Mouse (Mus musculus) kidney, postnatal 14 days (tissue): Measurements from ENCODE around the gene Creb3l1.

Experiments used
- DNase-seq: peaks from one replicate; pipeline ENCODE4 v3.0.0; 2022; ENCODE audit warnings: mixed read lengths

Creb3l1 gene

DNA sequence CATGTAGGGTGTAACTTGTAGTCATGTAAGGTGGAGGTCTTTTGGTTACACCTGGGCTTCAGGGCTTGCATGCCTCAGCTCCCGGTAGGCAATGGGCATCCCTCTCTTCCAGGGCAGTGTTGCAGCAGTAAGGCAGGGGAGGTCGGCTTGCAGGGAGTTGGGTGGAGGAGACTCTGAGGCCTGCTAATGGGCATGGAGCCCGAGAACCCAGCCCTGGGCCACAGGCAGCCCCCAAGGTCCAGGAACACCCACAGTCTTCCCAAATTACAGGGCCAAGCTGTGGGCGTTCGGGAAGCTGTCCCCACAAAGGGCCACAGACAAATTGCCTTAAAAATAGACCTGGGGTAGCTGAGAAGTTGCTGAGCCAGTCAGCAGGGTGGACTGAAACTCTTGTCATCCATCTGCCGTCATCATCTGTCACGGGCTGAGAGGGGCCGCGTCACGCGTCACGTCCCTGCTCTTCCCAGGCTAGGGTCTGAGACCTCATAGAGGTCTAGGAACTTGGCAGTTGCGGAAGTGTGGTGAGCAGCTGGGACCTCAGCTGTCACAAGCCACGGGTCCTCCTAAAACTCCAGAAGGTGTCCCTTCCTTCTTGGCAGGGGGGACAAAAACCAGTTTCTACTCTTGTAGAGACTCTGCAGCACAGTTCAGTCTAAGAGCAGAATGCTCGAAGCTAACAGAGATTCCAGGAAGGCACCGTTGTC lies 26.2 kb downstream of the Creb3l1 start:
- DNase-seq, result no peak

DNA sequence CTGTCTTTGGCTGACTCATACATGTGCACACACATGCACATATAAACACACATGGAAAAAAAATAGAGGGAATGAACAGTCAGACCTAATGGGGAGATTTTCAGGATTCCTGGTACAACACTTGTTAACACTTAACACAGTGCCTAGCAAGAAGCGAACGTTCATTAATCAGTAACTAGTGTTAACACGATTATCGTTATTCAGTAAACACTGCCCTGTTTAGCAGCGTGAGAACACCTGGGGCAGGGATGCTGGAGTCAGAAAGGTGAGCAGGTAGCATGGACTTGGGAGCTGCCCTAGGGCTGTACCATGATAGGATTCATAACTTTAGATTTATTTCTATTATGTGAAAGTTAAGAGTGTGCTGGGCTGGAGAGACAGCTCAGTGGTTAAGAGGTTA lies 28.3 kb downstream of the Creb3l1 start:
- DNase-seq, result no peak

DNA sequence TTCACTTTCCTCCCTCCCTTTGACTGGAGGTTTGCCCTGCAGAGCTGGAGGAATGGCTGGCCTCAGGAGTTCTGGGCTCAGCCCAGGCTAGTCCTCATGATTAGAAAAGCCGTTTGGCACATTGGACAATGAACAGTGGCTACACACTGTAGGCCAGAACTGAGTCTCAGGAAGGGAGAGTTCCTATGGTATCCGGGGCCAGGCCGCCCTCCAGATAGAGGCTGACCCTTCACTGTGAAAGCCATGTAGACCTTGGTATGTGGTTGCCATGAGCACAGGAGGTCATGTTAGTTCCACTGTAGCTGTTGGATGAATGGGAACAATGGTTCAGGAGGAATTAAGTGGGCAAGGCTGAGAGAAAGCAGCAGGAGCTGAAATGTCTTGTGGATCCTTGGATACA lies 30.9 kb downstream of the Creb3l1 start:
- no peak for DNase-seq

DNA sequence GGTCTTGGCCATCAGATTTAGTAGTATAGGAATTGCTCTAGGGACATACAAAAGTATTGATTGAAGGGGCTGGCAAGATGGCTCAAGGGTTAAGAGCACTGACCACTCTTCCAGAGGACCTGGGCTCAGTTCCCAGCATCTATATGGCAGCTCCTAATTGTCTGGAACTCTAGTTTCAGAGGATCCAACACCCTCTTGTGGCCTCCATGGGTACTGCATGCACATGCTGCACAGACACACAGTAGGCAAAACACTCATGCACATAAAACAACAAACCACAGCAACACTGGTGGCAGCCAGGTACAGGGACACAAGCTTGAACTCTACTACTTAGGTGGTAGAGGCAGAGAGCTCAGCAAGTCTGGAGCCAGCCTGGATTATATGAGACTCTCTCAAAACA lies 34.6 kb downstream of the Creb3l1 start:
- no peak for DNase-seq

DNA sequence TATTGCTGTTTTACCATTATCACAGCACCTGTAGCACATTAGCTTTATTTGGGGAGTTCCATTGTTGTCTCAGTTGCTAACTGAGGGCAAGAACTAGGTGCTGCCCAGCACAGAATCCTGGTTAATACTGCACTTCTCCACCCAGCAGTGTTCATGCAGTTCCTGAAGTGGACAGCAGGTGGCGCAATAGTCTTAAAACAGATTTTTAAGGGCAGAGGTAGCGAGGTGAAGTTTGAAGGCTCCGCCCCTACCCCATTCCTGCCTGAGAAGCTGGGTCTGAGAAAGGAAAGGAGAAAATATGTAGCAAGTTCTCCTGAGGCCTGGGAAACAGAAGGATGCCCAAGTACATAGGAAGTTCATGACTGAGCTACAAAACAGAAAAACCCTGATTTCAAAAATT lies 36.8 kb downstream of the Creb3l1 start:
- DNase-seq, result peak; percentile 89

DNA sequence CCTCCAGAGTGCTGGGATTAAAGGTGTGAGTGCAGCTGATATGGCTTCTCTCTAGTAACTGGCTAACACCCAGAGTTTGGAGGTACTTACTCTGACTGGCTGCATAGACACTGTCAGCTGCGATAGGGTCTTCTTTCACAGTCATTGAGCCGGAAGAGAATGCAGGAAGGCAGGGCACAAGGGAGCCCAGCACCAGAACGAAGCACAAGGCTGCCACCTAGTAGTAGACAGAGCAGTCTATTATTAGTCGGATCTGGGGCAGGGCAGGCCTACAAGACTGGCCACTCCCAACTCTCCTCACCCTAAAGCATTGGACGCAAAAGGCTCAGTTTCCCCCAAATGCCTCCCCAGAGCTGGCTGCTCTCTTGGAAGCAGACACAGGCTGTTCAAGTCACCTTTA lies 38.2 kb downstream of the Creb3l1 start:
- peak; percentile 46 for DNase-seq

DNA sequence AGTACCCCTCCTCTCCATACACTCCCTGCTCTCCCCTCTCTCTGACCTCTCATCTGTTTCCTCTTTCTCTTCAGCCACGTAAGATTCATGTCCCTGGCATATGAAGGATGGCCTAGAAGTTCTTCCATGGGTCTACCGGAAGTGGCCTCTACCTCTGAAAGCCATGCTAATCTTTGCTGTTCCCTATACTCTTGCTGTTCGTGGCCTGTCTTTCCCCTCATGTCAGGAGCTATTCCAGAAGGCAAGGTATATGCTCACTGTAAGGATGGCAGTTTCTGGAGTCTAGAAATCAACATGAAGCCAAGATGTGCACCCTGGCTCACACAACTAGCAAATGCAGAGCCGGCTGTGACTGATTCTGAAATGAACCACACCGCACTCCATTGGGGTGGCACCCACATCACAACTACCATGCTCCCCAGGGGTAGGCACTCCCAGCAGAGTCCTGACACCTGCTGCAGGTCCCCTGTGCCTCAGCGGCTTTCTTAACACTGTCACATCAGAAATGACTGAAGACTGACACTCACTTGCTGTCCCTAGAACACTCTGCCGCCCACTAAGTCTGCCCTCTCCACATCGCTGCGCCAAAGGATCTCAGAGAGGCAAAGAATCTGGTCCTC lies 39.3 kb downstream of the Creb3l1 start:
- DNase-seq, result no peak

DNA sequence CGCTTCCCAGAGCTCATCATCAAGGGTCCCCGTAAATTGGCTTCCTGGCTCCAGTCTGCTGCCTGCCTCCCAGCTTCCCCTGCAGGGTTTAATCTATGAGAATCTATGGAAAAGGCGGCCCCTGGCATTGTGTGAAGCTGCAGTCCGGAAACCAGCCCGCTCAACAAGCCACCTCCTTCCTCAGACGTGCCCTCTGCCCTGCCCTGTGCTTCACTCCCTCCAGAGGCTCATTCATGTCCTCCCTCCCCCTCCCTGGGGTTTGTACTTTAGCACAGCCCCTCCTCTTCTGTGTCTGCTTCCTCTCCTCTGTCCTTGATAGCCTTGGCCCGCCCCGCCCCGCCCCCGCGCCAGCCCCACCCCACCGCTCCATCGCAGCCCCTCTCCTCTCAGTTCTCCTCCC lies 39.9 kb downstream of the Creb3l1 start:
- DNase-seq, result peak; percentile 91

DNA sequence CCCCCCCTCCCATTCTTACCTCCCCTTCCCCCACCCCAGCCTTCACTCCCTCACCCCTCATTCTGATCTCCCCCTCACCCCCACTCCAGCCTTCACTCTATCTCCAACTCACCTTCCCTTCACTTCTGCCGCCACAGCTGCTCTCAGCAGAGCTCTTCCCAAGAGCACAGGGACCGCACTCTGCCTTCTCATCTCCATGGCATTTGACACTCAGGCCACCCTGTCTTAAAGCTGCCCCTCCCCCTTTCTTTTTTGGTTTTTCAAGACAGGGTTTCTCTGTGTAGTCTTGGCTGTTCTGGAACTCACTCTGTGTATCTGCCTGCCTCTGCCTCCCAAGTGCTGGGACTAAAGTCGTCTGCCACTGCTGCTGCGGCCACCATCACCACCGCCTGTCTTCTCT lies 43.5 kb downstream of the Creb3l1 start:
- DNase-seq, result no peak

DNA sequence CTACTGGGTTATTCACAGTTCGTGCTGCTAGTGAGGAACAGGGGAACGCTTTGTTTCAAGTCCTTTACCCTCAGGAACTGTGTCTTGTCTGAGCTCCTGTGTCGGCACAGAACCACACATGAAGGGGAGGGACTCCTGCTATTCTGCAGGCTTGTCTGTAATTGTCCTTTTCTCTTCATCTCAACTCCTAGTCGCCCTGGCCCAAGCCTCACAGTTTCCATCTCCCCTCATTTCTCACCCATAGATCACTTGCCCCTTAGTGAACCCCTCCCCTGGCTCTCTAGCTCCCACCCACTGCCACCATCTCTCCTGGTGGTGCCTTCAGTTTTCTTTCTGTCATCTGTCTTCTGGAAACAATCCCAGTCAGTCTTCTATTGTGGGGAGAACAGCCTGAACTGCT lies 44.1 kb downstream of the Creb3l1 start:
- DNase-seq, result no peak

DNA sequence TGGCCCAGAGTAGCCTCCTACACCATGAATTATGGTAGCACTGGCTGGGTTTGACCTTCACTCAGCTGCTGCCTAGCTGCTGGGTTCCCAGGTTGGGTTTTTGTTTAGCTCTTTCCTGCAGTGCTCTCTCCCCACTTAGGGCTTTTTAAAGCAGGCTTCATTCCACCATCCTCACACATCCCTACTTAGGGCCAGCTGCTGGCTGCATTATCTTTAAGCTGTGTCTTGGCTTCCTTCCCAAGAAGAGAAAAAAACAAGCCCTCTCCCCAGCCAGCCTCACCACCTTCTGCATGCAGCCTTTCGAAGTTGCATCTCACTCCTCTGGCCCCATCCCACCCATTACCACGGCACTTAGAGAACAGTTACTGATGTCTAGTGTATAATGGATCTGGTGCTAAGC lies 45.8 kb downstream of the Creb3l1 start:
- no peak for DNase-seq

DNA sequence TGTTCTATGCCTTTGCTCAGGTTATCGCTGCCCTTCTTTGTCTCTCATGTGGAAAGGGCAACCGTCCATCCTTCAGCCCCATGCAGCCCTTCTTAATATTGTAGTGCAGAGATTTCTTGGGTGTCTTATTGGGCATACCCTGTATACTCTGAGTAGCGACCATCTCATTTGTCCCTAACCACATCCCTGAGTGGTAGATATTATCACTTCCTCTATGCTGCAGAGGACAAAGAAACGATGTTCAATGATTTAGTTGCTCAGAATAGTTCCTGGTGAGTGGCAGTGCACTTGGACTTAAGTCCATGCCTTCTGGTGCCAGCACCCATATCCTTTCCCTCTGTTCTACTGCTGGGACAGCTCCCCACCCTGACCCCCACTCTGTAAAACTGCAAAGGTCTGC lies 46.3 kb downstream of the Creb3l1 start:
- no peak for DNase-seq

DNA sequence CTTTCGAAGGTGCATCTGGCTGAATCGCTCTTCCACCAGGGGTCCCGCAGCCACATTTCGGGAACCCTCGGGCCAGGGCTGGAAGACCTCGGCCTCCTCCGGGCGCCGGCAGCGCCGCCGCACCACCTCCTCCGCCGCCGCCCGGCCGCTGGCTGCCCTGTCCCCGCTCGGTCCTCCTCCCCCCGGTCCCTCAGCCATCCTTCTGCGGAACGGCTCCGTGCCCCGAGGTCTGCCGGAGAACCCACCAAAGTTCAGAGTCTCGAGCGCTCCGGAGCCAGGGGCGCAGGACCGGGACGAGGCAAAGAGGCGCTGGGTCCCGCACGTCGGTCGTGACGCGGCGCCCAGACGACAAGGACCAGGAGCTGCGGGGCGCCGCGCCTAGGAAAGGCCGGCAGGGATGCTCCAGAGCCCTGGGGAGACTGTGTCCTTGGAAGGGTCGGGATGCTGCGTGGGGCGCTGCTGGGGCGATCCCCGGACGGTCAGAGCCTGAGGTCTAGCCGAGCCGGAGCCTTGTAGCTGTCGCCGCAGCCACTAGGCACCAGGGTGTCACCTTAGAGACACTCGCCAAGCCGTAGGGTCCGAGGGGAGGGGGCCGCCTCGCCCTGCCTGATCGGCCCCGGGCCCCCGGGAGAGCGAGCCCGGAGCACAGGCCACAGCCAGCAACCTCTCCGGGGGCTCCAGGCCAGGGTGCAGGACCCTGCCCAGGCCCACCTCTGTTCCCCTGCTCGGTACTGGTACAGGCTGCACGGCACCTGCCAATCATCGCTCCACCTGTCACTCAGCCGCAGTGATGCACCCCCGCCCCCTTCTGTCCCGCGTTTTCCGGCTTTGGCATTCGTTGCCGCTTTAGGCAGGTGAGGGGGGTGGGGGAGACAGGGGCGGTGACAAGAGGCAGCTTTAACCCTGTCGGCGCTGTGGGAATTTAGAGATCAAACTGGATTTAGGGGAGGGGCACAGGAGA lies 48.4 kb downstream of the Creb3l1 start, which contains the start of gene Dgkz:
TSS of gene Dgkz (minus strand) at position 284 of the 961 bp plus-strand sequence.
- no peak for DNase-seq

DNA sequence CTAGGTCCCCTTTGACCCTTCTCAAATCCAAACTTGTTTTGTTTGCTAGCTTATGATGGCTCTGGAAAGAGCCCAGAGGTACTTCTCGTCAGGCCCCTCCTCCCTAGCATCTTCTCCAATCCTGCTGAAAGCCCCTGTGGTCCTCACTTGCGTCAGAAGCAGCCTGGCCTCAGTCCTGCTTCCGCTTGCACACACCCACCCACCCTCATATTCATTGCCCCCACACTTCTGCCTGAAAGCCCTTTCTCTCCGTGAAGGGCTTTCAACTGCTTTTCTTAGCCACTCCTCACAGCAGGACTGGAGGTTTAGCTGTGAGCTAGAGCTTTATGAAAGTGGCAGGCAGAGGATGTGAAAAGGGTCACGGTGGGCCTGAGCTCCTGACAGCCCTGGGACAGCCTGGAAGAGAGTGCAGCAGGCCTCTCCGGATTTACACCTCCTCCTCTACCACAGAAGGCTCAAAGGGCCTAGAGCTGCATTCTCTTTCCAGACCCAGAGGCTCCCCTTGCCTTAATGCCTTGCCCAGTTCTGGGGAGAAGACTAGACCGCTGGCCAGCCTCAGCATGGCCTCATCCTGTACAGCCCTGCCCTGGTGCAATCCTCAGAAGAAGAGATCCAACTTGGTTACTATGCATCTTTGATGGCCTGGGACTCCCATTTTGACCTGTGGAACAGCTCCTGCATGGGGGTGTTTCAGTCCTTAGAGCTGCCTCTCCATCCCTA lies 50.7 kb downstream of the Creb3l1 start:
- DNase-seq, result no peak

DNA sequence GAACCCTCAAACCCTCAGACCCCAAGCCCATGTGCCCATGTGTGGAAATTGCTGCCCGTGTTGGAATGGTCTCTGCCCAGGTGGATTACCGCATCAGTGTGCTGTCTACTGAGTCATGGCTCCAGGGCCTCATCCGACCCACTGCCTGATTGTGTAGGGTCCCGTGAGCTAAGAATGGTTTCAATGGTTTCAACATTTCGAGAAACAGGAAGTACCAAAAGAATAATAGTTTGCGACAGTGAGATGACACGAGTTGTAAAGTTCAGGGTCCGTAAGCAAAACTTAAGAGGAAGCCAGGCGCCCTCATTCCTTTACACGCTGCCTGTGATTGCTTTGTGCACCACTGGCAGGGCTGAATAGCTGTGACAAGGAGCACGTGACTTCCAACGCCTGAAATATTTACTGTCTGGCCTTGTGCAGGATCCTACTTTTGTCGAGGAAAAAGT lies 52.2 kb downstream of the Creb3l1 start:
- DNase-seq, result no peak

DNA sequence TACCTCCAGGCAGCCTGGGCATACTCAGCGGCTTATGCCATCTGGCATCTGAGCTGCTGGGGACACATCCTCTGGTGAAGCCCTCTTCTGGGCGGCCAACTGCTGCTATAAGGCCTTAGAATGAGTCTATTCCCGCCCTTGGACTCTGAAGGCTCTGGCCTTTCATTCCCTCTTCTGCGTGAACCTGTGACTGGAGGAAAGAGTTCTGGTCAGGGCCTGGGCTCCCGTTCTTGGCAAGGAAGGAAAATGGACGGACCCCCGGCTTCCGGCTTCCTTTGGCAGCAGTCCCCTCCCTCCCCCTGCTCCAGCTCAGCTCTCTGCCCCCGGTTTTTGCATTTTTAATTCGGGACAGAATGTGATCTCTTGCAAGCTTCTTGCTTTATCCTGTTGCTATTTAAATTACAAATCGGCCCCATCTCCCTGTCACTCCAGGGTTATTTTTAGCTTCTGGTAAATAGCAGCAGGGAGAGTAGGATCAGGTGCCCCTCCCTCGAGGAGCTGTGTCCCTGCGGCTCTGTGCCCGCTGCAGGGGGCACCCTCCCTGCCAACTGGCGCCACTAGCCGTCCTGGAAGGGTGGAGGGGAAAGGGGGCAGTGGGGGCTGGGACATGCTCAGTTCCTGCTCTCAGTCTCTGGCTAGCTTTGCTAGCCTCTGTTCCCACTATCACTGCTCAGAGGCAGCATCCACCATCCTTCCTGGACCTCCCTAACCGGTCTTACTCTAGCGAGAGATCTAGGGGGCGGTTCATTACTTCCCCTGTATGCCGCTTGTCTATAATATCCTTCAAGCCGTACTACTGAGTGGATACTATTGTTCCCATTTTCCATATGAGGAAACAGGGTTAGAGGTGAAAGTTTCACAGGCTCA lies 52.8 kb downstream of the Creb3l1 start:
- peak; percentile 65 for DNase-seq

DNA sequence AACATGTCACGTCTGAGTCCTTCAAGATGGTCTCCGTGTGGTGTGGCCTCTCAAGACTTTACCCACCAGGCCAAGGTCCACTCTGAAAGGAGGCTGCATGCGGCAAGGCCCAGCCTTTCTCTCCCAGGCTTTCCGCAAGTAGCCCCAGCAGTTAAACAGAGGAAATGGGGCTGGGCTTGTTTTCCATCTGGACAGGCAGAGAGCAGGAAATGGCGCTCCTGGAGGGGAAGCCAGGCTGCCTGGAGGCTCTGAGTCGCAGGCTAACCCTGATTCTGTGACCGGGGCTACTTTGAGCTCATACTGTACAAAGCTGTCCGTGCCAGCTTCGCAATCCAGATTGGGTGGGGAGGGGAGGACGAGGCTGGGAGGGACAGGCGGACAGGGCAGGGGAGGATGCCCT lies 56.3 kb downstream of the Creb3l1 start:
- peak; percentile 71 for DNase-seq

DNA sequence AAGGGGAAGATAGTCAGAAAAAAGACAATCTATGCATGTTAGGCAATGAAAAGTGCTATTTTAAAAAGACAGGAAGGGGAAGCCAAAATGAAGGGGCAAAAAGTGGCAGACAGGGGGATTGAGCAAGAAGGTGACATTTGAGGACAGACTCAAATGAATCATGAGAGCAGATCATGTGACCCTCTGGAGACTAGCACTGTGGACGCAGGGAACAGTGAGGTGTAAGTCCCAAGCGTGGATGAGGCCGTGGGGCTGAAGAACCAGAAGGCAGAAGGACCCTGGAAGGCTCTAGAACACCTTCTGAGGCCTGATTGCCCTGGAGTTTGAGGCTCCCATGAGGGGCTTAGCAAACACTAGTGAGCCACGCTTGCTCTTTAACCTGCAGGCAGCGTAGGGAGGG lies 57.9 kb downstream of the Creb3l1 start:
- no peak for DNase-seq

DNA sequence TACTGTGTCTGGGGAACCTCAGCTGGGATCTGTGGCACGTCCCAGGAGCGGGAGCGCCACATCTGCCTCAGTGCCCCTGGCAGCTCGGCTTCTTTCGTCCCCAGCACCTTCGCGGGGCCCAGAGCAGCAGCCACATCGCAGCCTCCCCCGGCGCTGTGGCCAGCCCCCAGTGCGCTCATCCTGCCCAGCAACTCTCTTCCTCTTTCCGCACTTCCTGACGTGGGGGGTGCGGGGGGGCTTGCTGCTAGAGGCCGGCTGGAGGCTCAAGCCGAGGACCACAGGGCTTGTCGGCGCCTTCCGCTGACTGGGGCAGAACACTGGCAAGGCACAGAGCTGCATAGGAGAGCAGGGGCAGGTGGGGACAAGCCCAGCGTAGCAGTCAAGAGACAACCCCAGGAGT lies 58.9 kb downstream of the Creb3l1 start:
- peak; percentile 88 for DNase-seq

DNA sequence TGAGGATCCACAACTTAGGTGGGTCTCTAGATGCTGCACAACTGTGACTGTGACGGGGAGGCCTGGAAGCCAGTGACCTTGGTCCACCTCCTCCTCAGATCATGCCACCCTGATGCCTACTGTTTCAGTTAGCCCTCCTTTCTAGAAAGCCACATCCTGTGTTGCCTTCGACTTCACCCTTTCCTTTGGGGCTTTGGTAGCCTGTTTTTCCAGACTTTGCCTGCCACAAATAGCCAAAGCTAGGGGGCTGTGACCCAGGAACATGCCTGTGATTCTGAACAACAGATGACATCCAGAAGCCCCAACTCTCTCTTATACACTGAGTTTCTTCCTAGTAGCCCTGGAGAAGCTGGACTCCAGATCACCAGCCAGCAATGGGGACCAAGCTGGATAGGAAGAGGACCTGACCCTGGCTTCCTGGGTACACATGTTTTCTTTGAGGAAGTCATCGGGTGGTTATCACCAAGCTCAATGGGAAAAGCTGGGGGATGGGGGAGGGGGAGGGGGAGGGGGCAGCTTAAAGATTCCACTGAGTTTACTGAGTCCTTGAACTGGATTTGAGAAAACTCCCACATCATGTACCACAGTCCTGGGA lies 59.6 kb downstream of the Creb3l1 start:
- no peak for DNase-seq

DNA sequence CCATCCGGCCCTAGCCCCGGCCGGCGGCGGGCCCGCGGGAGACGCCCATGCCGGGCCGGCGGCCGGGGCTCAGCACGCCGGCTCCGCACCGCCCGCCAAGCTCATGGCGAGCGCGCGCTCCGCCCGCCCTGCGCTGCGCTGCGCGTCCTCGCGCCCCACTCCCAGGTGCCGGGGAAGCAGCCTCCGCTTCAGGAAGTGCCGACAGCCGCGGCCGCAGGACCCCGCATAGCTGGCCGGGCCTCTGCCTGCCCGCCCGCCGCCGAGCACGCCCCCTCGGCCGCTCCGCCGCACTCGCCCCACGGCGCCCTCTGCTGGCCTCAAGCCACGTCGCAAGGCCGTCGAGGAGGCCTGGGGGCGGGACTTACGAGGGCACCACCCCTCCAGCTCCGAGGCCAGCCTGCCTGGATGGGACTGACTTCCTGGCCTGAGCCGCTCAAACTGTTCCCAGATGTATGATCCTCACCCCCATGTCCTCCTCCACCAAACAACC lies 60.8 kb downstream of the Creb3l1 start:
- DNase-seq, result peak; percentile 98
